Mouse (Mus musculus) stomach, postnatal 0 days (tissue): ENCODE measurements around the gene Lpcat3.

ENCODE experiments used
- CTCF ChIP-seq: IDR thresholded peaks from 2 replicates; pipeline ENCODE4 v1.5.1; 2016; ENCODE audit warnings: antibody characterized with exemption, low read depth, mild to moderate bottlenecking, moderate library complexity
- EP300 ChIP-seq: optimal IDR thresholded peaks from 2 replicates; pipeline ENCODE3; 2016; ENCODE audit warnings: antibody characterized with exemption

DNA sequence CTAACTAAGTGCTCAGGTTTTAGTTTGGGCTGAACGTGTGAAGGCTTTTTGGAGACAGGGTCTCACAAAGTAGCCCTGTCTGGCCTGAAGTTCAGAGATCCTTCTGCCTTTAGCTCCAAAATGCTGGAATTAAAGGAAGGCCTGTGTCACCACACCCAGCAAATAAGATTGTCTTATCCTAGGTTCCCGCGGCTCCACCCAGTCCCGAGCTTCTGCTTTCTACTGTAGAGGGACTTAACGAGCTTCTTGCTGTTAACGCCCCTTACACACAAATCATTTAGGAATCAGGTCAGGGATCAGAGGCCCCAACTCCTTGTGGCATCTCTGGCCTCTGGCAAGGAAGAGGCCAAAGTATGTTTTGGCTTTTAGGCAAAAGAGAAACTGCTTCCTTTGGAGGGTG is 9.3 kb downstream of the Lpcat3 start:
- TF ChIP-seq CTCF: no peak
- no peak for TF ChIP-seq EP300
